Mouse (Mus musculus): ENCODE data around the gene Dock2.

Dock2 gene

GRCm38 (mm10) chr11:34528006-34528405 is 255.7 kb downstream of the Dock2 start:
- DNase-seq (ENCODE audit: low spot score in 2 of 2): no peak

- DNase-seq (ENCODE audit: low spot score in 2 of 2): no peak
Measured at GRCm38 (mm10) chr11:34527238-34527637, 256.5 kb downstream of the Dock2 start.

GRCm38 (mm10) chr11:34525096-34525891 is 258.4 kb downstream of the Dock2 start:
- no peak for DNase-seq (ENCODE audit: low spot score in 2 of 2)

DNA sequence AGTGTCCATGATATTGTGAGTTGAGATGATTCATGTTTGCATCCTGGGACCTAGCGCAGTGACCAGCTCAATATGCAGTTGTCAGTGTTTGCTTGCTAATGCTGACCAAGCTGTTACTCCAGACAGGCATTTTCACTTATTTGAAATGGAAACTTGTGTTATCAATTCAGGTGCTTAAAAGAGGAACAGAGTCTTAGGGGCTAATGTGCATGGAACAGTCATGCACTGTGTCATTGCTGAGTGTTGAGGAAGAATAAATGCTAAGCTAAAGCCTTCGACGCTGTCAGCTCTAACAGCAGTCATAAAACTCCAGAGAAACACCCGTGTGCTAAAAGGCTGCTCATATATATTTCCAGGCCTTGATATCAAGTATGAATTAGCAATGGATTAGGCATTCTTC is 259.1 kb downstream of the Dock2 start:
- DNase-seq (ENCODE audit: low spot score in 2 of 2): no peak

DNA sequence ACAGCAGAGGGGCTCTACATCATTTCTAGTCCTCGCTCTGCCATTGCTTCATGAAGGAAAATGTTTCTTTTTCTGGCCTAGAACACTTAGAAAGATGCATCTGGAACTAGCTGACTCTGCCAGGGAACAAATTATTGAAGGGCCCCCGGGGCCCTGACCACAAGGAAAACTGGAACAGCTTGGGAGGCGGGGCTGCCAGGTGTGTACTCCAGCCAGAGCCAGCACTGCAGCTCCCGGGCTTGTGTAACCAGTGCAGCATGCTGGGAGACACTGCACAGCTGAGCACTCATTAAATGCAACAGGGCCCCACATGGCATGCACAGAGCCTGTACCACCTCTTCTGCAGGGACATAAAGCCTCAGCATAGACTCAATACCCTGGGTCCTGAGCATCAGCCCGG is 265.1 kb downstream of the Dock2 start:
- DNase-seq (ENCODE audit: low spot score in 2 of 2): no peak

DNA sequence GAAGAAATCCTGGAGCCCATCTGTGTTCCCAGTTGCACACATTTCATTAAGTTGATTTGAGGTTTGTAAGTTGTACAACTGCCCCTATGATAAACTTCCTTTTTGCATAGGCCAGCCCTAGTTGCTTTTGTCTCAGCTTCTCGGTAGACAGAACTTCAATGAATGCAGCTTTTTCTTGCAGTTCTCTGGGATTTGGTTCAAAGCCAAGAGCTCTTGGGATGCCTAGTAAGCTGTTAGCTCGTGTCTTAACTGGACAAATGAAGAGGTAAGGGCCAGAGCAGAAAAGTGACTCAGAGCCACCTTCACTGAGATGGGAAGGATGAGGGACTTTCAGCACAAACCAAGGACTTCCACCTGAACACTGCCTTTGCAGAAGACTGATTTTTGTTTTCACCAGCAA is 266.7 kb downstream of the Dock2 start:
- no peak for DNase-seq (ENCODE audit: low spot score in 2 of 2)

GRCm38 (mm10) chr11:34515301-34515700 is 268.4 kb downstream of the Dock2 start:
- DNase-seq (ENCODE audit: low spot score in 2 of 2): no peak

DNA sequence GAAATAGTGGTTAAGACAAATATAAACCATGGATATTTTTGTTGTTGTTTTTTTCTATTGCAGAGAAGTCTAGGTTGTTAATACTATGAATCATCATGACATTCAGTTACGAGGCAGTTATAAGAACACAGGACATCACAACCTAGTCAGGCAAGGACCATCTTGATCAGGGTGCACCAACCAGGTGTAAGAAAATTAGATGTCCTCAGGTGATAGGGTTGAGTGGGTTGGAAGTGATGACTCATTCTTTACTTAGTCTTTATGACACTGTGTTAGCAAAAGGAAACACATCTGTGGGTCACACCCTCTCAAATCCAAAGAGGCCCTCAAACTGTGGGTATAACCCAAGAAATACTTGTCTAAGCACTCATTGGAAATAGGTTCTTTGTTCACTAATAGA is 277.3 kb downstream of the Dock2 start:
- DNase-seq (ENCODE audit: low spot score in 2 of 2): no peak

GRCm38 (mm10) chr11:34499663-34500062 is 284.0 kb downstream of the Dock2 start:
- no peak for DNase-seq (ENCODE audit: low spot score in 2 of 2)

DNA sequence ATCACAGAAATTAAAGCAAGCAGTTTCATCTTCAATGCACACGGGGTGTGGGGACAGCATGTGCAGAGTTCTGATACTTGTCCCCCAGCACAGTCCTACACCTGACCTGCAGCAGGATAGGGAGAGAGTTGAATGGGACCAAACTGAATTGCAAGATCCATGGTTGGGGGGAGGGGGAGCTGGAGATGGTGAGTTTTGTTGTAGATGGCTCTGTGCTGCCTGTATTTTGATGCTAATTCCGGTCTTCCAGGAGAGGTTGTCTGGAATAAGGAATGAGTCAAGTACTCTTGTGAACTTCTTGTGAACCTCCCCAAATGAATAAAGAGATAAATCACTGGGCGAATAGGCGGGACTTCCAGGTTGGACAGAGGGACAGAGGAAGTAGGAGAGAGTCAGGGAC is 289.0 kb downstream of the Dock2 start:
- no peak for DNase-seq (ENCODE audit: low spot score in 2 of 2)

DNA sequence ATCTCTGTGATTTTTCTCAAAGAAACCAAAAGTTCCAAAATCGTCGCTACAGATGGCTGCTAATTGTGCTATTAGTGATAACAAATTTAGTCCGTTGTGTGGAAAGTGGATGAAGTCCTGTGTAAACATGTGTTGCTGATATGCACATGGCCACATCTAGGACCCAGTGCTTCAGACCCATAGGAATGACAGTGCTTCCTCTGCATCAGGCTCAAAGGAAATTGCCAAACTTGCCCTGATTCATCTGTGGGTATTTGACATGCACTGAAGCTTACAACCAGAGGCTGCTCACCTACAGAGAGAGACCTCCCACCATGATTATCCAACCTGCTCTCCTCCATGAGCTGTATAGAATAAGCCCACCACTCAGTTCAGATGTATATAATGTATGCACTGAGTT is 290.7 kb downstream of the Dock2 start:
- DNase-seq (ENCODE audit: low spot score in 2 of 2): no peak

DNA sequence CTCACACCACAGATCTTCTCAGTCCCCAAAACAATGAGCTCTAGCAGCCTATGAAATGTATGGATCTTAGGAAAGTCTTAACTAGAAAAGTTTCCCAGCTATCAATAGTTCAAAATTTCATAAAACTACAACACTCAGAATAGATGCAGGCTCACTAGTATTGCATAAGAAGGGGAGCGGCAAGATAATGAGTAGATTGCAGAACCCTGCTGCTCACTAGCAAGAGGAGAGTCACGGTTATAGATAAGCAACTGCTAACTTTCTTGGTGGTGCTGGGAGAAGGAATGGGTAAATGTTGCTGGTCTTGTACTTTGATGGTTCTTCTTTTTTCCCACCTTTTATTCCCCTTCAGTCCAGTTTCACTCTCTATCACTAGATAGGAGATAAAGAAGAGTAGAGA is 291.5 kb downstream of the Dock2 start:
- no peak for DNase-seq (ENCODE audit: low spot score in 2 of 2)

DNA sequence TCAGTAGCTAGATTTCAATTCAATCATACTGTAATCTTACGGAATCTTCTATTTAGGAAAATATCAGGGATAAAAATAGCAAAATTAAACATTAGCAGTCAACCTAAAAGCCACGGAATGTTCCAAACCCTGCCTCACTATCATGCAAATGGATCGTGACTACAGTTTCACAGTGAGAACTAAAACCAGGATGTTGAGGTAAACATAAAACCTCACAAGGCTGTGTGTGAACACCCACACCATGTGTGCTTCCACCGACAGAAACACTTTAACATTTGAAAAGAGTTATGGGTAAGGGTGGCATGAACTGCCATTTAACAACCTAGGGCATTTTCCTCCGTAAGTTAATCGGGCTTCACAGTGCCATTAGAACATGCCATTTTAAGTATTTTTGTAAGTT is 294.1 kb downstream of the Dock2 start:
- no peak for DNase-seq (ENCODE audit: low spot score in 2 of 2)

GRCm38 (mm10) chr11:34479301-34479700 is 304.4 kb downstream of the Dock2 start:
- no peak for DNase-seq (ENCODE audit: low spot score in 2 of 2)

GRCm38 (mm10) chr11:34469792-34470191 is 313.9 kb downstream of the Dock2 start:
- no peak for DNase-seq (ENCODE audit: low spot score in 2 of 2)

DNA sequence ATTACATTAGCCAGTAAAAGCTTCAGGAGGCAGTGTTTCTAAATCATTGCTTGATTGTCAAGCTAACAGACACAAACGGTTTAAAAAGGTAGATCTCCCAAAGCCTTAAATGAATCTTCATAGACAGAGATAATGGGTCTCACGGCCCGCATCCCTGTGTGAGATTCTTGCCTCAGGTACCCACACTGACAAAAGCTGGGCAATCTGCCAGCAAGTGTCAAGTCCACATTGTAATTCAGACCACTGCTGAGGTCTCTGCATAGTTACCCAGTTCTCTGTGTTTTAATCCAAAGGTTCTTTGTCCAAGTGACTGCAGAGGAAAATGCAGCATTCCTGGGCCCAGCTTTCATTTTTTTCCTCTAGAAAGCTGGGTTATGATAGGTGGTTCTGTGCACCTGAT is 315.1 kb downstream of the Dock2 start:
- DNase-seq (ENCODE audit: low spot score in 2 of 2): no peak

- DNase-seq (ENCODE audit: low spot score in 2 of 2): no peak
Measured at GRCm38 (mm10) chr11:34467056-34467455, 316.6 kb downstream of the Dock2 start.

- DNase-seq (ENCODE audit: low spot score in 2 of 2): no peak
Measured at GRCm38 (mm10) chr11:34449944-34450343, 333.7 kb downstream of the Dock2 start.

GRCm38 (mm10) chr11:34447891-34448290 is 335.8 kb downstream of the Dock2 start:
- DNase-seq (ENCODE audit: low spot score in 2 of 2): no peak

DNA sequence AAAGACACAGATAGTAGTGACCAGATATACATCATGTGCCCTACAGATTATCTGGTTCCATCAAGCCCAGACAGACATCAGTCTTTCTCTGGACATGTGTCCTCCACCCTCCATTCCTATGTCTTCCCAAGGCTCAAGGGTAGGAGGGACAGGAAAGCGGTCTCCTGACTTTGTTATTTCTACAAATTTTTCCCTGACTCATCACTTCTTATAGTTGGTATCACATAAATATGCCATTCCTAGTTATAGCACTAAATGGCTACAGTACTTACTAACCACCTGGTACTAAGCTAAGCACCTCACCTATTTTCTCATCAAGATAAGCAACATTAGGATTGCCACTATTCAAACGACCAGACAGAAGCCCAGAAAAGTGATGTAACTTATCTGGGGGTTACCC is 345.3 kb downstream of the Dock2 start:
- no peak for DNase-seq (ENCODE audit: low spot score in 2 of 2)

- no peak for DNase-seq (ENCODE audit: low spot score in 2 of 2)
Measured at GRCm38 (mm10) chr11:34437446-34437845, 346.2 kb downstream of the Dock2 start.

DNA sequence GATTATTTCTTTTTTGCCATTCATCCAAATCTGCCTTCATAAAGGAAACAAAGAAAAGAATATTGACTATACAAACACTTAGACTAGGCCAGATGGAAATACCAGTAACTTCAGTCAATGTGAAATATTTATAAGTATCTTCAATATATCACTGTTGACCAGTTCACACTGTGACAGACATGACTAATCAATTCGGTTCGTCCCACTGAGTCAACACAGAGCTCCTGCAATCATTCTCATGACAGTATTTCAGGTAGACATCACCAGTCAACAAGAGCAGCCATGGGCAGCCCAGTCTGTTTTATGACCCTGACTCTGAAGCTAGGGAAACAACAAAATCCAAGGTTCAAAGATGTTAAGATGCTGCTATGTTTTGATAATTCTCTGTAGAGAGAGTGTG is 351.7 kb downstream of the Dock2 start:
- no peak for DNase-seq (ENCODE audit: low spot score in 2 of 2)

DNA sequence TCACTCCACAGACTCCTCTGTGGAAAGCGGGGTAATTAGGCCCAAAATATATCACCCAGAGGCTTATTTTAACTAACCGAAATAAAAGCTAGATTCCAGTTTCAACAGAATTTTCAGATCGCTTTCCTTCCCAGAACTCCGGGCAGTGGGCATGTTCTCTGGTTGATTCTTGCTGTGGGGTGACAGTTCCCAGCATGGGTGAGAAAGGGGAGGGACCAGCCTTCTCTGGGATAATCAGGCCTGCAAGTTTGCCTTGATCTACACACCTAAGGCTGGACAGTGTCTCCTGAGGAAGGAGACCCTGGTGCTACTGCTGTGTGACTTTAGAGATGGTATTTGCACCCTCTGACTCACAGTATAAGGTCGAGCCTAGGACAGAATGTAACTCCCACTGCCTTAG is 352.3 kb downstream of the Dock2 start:
- no peak for DNase-seq (ENCODE audit: low spot score in 2 of 2)

- no peak for DNase-seq (ENCODE audit: low spot score in 2 of 2)
Measured at GRCm38 (mm10) chr11:34430940-34431339, 352.8 kb downstream of the Dock2 start.

Data from left cerebral cortex, adult 9 months (tissue).